Mouse (Mus musculus) thymus, postnatal 36 days (tissue): ENCODE measurements around the gene Ptprm.
A peak's percentile ranks its signal among the peaks of the same experiment; 100 is the strongest.

Experiments used
- DNase-seq, 2 experiments: peaks; one replicate each; pipeline ENCODE4 v3.0.0; 2022; ENCODE audit warnings: mixed read lengths in 2 of 2

Ptprm gene

DNA sequence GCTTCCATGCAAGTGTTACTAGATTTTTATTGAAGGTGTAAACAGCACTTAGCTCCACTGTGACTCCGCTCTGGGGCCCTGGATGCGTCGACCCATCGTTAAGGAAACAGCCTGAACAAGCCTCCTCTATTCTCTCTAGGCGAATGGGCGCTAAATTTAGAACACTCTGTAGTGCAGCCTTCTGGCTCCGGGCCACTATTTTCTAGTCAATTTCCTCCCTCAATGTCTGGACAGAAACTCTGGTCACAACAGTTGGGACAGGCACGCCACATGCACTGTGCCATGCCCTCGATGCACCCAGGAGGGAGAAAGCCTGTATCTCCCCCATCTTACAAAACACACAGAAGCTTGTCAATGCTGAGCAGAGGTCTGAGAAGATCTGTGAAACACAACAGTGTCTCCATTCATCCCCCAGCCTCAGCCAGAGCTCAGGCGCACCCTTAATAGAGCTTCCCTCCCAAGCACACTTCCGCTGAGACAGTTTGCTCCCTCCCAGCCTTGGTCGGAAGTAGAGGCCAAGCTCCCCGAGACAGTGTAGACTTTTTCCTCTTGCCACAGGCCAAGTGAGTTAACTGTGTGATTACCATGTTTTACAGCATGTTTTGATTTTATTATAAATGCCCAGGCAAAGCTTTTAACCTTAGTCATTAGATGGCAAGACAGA, 220.7 kb downstream of the Ptprm start:
- no peak for DNase-seq

DNA sequence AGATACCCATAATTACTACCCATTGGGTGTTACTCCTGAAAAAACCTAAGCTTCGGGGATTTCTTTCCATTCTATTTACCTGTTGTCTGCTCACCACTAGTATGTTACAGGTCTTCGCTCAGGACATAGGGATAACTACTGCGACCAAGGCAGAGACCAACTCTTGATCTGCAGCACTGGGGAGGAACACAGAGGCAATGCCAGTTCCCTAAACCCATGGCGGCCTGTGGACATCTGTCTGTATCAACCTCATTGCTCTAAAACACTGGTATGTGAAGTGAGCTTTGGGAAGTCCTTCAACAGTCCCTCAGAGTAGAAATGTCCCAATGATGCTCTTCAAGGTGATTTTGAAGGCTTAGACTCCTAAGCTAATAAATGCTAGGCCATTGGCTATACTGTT, 221.2 kb downstream of the Ptprm start:
- no peak for DNase-seq

DNA sequence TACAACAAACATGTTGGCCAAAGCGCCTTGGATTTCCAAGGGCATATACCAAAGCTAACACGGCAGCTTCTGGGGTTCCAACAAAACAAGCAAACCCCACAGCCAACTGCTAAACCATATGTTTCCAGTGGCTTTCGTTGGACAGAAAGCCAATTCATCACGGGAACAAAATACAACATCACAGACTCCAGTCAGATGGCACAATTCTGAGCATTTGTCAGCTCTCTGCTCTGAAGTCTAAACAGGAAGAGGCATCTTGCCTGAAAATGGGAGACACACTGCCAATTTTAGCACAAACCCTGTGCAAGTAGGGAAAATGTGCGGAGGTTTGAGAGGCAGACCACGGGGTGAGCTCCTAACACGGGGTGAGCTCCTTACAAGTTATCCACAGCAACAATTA, 226.7 kb downstream of the Ptprm start:
- DNase-seq = no peak

DNA sequence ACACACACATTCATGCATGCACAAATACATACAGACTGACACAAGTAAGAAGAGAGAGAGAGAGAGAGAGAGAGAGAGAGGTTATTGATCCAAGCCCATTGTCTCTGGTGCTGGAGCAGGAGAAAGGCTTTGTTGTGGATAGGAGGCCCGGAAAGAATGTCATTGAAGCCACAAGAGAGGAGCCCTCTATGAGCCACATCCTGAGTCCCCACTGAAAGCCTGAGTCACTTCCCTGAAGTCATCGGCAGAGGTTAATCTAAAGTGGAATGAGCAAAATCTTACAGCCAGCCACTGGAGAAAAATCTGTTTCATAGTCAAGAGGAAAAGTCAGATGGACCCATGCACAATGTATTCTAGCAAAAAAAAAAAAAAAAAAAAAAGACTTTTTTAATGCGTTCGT, 228.7 kb downstream of the Ptprm start:
- DNase-seq = no peak

DNA sequence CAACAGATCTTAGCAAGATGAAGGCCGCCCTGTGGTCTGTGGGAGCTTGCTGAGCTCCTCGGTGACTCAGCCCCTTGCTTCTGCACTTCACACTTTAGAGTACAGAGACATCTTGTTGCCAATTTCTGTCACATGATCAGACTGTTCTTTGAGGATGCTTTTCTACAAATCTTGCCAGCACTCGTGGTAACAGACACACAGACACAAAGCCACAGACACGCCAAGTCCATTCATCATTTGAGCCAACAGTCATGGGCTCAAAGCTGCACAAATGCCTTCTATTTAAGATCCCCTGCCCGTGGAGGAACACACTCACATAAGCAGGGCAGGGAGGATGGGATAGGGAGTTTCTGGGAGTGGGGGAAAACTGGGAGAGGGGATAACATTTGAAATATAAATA, 230.0 kb downstream of the Ptprm start:
- DNase-seq = no peak

DNA sequence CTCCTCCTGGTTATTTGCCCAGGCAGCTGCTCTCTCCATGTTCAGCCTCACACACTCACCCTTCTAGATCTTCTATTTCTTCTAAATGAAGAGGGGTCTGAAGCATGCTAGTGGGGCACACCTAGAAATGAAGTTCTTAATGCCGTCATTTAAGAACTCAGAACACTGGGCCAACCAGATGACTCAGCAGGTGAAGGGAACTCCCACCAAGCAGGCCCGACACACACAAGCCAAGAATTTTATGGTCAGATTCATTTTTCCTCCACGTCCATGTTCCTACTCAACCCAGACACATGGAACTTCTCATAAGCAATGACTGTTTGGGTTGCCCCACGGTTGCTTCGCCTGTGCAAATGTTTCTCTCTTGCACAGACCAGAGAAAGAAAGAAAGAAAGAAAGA, 230.5 kb downstream of the Ptprm start:
- DNase-seq = no peak

DNA sequence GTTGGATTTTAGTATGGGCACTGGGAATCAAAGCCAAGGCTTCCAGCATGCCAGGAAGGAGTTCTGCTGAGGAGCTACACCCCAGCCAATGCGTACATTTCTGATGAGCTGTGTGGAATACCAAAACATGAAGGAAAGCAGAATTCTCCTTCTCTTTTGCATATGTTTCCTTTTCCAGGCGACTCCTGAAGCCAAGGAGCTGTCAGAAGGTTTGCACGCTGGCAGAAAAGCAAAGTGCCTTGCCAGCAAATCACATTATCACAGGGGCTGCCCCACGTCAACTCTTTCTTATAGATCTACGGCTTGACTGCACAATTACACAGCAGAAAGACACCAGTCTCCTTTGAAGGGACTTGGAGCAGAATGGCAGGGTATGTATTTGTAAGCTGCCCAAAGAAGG, 233.4 kb downstream of the Ptprm start:
- no peak for DNase-seq

DNA sequence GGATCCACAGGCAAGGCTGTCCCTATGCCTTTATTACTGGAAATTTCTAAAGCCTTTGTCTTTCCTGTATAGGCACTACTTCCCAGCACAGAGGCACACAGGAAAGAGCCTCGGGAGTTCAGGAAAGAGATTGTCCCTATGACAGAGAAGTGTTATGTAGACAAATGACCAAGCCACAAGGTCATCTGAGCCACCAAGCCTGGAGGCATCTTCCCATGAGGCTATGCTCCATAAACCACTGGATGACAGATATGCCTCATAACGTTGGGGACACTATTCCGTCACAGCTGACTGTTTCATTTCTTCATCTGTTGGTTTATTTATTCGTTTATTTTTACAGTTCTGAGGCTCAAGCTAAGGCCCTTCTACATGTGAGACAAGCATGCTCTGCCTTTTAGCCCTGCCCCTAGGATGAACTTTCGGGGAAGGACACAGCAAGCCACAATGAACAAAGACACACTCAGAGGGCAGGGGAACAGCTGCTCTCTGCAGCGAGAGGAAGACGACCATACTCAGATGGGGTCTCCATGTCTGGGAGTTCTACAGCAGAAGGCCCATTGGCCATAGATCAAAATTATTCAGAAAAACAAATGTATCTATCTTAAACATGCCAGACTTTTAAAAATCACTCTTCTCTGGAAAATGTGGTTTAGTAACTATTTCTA, 235.4 kb downstream of the Ptprm start:
- DNase-seq = no peak

DNA sequence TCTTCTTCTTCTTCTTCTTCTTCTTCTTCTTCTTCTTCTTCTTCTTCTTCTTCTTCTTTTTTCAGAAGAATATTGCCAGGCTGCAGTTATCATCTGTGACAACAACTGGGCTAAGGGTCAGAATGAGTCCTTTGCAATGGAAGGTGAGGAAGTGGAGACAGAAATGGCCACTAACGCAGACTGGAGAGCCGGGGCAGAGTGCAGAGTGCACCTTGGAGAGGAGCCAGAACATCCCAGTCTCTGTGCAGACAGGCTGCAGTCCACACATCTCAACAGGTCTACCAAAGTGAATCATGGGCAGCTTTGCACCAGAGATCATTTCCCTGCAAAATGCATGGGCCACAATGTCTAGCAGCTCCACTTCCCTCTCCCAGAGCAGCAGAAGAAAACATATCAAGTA, 239.4 kb downstream of the Ptprm start:
- no peak for DNase-seq

DNA sequence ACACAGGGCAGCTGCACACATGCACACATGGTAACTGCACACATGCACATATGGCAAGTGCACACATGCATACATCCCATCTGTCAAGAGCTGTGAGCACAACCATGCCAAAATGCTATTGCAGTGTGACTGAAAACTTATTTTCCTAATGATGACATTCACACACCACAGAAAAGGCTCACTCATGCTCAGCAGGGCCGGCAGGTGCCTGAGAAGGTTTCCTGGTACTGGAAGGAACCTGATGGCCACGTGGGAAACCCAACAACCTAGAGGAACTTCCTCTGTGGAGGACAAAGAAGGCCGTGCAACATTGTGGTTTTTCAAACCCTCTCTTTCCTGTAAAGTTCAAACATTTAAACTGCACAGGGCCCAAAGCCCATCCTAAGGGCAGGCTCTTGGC, 241.6 kb downstream of the Ptprm start:
- no peak for DNase-seq

DNA sequence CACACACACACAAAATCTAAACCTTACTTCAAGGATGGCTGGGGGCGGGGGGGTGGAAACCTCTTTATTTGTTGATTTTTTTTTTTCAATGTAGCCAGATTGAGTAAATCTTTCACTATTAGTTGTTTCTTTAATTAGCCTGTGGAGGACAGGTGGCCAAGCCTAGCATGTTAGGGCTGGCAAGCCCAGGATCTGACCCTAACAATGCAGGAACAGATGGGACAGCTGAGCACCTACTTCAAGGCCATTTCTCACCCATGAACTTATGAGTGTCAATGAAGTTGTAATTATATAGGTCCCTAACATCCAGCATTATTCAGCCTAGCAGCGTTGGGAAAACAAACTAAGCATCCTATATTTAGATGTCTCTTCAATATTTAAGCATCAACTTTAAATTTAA, 248.1 kb downstream of the Ptprm start:
- DNase-seq = no peak

DNA sequence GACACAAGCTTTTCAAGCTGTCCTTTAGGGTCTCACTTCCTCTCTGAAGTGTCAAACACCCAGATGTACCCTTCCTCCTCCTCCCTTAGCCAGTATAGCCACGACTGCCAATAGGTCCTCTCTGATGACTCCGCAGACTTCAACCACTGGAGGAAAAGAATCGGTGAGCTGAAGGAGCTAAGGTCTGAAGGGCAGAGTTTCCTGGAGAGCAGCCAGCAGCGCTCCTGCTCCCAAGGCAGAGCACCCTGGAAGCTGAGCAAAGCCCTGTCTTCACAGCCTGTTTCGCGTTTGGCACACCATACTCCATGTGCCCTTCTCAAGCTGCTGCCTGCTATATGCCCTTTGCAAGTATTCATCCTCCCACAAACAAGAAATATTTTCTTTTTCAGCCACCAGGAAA, 252.2 kb downstream of the Ptprm start:
- no peak for DNase-seq

DNA sequence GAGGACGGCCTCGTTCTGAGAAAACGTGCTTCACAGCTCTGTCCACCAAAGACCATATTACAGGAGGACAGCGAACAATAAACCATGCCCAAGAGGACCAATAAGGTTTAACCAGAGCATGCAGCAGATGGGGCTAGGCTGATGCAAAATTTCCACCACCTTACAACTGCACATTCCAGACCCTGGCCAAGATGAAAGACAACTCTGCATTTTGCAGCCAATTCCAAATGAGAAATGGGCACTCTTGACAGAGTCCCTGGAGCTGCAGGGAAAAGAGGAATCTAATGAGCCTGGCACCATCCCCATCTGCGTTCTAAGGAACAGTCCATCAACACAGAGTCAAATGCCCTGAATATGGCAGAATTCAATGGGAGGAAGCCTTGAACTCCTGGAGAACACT, 263.3 kb downstream of the Ptprm start:
- no peak for DNase-seq

DNA sequence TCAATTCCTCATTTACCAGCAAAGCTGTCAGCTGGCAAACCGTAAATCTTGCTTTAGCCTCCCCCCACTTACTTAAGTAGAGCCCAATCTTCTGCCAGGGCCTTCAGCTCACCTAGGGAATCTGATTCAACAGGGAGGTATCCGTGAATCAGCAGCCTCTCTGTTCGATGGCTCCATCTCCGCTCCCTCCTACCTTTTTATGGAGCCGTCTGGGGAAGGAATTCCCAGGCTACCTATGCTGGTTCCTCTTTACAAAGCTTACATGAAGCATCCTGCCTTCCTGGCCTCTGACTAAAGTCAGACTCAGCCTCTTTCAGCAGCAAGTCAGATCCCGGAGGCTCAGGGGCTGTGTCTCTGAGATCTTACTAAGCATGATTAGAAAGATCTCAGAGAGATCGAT, 264.1 kb downstream of the Ptprm start:
- DNase-seq = no peak

DNA sequence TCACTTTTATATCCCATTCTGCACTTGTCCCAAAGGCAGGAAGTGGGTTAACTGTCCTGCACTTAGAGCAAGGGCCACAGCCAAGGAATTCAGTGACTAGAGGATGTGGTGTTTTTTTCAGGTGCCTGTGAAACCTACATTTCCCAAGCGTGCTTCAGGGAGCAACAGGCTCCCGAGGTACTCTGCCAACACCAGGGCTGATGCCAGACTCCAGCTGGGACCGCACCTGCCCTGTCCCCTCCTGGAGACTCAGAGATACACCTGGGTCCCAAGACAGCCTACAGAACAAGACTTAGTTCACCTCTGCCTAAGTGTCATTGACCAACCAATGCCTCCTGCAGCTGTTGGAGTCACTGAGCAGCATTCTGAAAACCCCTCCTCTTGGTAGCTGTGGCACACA, 264.6 kb downstream of the Ptprm start:
- no peak for DNase-seq

DNA sequence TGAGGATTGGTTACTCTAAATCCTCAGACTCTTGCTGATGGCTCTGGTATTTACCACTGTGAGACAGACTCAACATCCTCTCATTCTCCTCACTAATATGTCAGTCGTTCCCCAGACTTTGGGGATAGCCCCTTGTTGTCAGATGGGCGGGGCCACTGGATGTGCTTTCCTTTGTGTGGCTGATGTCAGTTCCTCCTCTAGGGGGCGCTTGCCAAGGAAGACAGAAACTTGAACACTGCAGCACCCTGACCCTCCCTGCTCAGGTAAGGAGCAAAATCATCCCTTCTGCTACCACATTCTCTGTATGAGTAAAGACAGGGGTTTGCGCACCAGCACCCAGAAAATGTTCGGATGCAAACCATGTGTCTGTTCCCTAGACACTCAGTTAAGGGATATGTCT, 266.7 kb downstream of the Ptprm start:
- DNase-seq = peak in 1 of 2 experiments; percentile 5

DNA sequence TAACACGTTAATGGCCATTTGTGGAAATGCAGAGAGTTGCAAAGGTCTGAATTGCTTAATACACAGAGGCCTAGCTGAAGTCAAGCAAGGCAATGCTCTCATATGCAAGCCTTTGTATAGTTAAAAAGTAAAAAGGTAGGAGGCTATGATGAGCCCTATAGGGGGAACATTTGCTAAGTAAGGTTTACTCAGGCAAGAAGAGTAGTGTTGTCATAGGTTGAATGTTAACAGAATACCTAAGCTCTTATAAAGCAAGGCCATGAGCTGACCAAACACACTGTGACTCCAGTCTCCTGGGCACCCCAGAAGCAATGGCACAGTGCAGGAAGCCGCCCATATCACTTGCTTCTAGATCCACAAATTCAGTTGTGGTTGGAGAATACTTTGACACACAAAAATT, 267.4 kb downstream of the Ptprm start:
- DNase-seq = no peak

DNA sequence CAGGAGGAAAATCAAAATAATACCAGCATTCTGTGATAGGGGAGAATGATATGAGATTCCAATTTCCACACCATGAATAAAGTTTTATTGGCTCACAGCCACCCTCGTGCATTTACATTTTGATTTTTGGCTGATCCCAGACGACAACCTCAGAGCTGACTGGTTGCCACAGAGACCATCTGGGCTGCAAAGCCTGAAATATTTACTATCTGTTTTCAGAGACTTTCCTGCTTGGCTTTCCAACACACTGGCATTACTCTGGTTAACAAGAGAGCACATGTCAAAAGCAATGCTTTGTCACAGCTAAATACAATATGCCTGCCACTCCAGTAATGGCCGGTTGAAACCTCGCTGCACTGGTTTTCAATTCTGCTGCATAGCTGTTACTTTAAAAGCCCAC, 269.8 kb downstream of the Ptprm start:
- no peak for DNase-seq

DNA sequence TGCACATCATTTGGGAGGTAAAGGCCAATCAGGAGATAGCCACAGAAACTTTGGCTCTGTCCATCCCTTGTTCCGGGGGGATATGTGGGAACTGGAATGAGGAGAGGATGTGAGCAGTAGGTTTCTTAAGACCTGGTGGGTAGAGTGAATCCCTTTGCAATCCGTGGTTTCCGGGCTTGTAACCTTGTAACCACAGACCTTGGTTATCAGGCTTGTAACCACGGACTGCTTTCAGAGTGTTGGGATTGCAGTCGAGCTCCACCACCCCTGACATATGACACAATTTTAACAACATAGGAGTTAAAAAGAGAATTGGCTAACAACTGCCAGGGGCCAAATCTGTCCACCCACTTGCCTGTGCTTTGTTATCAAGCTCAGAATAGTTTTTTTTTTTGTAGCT, 270.2 kb downstream of the Ptprm start:
- no peak for DNase-seq

DNA sequence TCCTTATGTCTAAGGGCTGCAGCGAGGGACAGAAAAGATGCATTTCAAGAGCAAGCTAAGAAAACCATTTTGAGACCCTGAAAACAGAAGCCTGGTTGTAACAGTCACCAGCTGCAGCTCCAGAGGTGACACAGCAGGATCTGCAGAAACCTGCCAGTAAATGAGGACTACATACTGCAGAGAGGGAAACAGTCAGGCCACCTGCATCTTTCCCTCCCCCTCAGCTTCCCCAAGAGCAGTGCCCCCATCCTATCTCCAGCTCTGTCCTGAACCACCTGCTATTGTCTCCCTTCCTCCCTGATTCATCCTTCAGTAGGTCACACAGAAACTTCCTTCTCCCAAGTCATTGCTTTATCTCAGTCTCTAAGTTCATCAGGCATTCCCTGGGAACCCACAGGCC, 274.7 kb downstream of the Ptprm start:
- DNase-seq = no peak

DNA sequence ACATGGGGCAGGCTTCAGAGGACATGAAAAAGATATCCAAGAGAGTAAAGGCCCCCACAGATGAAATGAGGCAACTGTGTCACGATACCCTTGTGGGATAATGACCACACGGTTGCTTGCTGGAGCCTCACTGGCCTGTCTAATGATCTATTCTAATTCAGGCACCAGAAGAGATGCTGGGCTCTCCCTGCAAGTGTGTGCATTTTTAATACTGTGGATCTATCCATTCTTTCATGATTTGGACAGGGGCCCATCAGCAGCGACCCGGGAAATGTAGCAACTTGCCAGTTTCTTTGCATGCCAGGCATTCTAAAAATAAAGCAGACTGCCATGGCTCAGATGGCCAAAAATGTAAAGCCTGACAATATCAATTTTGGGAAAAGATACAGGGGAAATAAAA, 280.7 kb downstream of the Ptprm start:
- no peak for DNase-seq

DNA sequence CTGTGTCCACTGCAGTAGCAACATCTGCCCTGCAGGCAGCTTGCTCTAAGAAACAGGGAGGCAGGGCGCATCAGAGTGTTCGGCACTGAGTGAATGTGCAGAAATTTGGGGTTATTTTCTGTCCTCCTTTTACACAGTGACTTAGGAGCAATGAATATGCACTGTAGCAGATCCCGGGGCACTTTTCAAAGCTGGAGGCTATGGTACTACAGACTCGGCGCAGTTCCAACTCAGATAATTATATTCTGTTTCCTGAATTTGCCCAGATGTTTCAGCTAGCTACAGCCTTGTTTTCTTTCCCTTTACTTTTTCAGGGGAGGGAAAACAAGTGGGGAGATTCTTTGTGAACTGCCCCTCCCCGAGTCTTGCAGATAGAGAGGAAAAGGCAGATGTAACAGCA, 281.1 kb downstream of the Ptprm start:
- DNase-seq = no peak

DNA sequence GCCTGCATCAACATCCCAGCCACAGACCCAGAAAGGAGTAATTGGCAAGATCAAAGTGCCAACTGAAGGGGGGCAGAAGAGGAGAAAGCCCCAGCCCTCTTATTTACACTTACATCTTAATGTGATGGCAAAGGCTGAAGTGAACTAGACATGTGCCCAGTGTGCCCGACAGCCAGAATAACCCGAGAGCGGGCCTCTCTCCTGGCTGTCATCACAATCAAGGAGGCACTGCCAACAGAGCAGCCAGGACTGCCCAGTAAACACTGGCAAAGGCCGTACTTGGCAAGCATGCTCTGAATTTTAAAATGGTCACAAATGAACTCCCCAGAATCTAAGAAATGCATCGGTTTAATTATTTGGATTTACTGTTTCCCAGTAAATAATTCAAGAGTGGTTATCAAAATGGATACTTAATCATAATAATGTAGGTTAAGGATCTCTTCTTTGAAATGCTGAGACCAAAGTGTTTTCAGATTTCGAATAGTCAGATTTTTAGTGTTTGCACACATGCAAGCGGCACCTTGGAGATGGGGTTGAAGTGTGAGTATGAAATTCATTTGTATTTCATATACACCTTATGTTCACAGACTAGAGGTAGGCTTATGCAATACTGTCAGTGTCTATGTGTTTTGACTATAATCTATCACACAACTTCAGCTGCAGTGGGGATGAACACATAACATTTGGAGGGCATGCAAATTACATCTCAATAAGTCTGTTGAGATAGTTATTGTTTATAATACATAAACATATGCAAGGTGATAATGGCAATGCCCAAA, 282.8 kb downstream of the Ptprm start:
- DNase-seq = no peak

DNA sequence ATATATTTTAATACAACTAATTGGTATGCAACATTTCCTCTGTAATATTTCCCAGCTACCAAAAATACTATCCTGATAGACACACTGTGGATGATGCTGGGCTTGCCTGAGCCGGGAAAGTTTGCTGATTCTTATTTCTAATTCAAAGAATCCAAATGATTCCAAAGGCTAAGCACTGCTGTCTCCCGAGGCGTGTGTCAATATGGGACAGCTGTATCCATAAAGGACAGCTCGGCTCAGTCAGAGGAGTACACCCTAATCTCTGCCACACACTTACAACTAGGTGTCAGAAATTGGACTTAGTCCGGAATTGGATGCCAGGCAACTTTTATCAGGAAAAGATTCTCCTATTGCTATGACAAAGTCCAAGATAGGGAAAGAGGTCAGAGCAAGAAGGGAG, 290.6 kb downstream of the Ptprm start:
- DNase-seq = no peak
